Mouse (Mus musculus) lung, postnatal 0 days (tissue): Measurements from ENCODE around the gene Tjp3. TPM values are rescaled to one million over a fixed set of nuclear protein-coding genes. Genes with fewer than 3 reads are reported as not detected.
A peak's percentile ranks its signal among the peaks of the same experiment; 100 is the strongest.

Experiments
- ATAC-seq: fragments of 200-750 bp; cut with Nextera tagmentation; 2 replicates; pipeline ENCODE4 v1.8.0; 2017; ENCODE audit warnings: moderate library complexity
- DNase-seq: peaks from one replicate; pipeline ENCODE4 v3.0.0-alpha.2; 2016; ENCODE audit warnings: low spot score
- H3K27ac ChIP-seq: fragments of 300-500 bp; sonication (generic); 2 replicates; pipeline ENCODE4 v1.5.1; 2014; ENCODE audit warnings: antibody characterized with exemption, mild to moderate bottlenecking, low read length, mixed read lengths
- H3K27me3 ChIP-seq: fragments of 300-500 bp; sonication (generic); replicated peaks from 2 replicates; pipeline ENCODE4 v1.6.1; 2014; ENCODE audit warnings: low read length, mixed read lengths; ENCODE audit not compliant: insufficient read depth
- H3K36me3 ChIP-seq: fragments of 300-500 bp; sonication (generic); 2 replicates; pipeline ENCODE4 v1.6.1; 2014; ENCODE audit warnings: low read length, mixed read lengths; ENCODE audit not compliant: insufficient read depth
- H3K4me1 ChIP-seq: fragments of 300-500 bp; sonication (generic); 2 replicates; pipeline ENCODE4 v1.6.1; 2014; ENCODE audit warnings: antibody characterized with exemption, low read depth, low read length, mixed read lengths; ENCODE audit not compliant: insufficient read depth
- H3K4me2 ChIP-seq: fragments of 300-500 bp; sonication (generic); replicated peaks from 2 replicates; pipeline ENCODE4 v1.6.1; 2014; ENCODE audit warnings: low read depth, mild to moderate bottlenecking, low read length, moderate library complexity, mixed read lengths
- H3K4me3 ChIP-seq: fragments of 300-500 bp; sonication (generic); 2 replicates; pipeline ENCODE4 v1.5.1; 2014; ENCODE audit warnings: low read depth, low read length
- H3K9ac ChIP-seq: fragments of 300-500 bp; sonication (generic); replicated peaks from 2 replicates; pipeline ENCODE4 v1.6.1; 2014; ENCODE audit warnings: low read depth, mild to moderate bottlenecking
- H3K9me3 ChIP-seq: fragments of 300-500 bp; sonication (generic); 2 replicates; pipeline ENCODE4 v1.6.1; 2016; ENCODE audit warnings: low read length, mixed read lengths
- CTCF ChIP-seq: IDR thresholded peaks from 2 replicates; pipeline ENCODE4 v1.5.1; 2016; ENCODE audit warnings: antibody characterized with exemption, mild to moderate bottlenecking
- EP300 ChIP-seq: IDR thresholded peaks from 2 replicates; pipeline ENCODE4 v1.6.1; 2016; ENCODE audit warnings: antibody characterized with exemption, mild to moderate bottlenecking, control low read depth
- WGBS: fragments of 180-500 bp; shearing (Covaris S2); extraction: QIAGEN DNeasy Blood & Tissue Kit; methylation state at CpG from one replicate; pipeline ENCODE4 v1.1.7; 2014; 5-methylcytosine and 5-hydroxymethylcytosine counted together
- polyA plus RNA-seq: library from polyadenylated mRNA; unstranded; fragments of >200 nt; fragmentation: Nextera tagmentation; extraction: Ambion mirVana; gene quantifications from 2 replicates; pipeline ENCODE4 v1.2.1, GENCODE M21; 2015

The Tjp3 gene
- polyA plus RNA-seq, 1 experiment from 2014 or later: 24.1 TPM

- H3K4me1 ChIP-seq: peaks cover 20% of the 10 kb centered on the region
Observed at GRCm38 (mm10) chr10:81332277-81332676, 40.9 kb upstream of the Tjp3 start.

GRCm38 (mm10) chr10:81330007-81330406 lies 38.6 kb upstream of the Tjp3 start:
- H3K4me1 ChIP-seq: peaks cover 20% of the 10 kb centered on the region
- no peaks in the 10 kb centered on the region for H3K27me3 ChIP-seq
- H3K4me2 ChIP-seq: peak overlapping the region; percentile 22; the same call in 1 of the 2 replicates
- 53% methylated on average over 4 of the region's 4 CpGs for WGBS
- no peak for DNase-seq
- H3K36me3 ChIP-seq: 0 out of 2 replicates have a peak, but pooled peaks cover 17% of the 10 kb centered on the region
- peak overlapping the region; percentile 64 for H3K27ac ChIP-seq
- ATAC-seq: no peak; the same call in 1 of the 2 replicates
- H3K4me3 ChIP-seq: no peak overlapping the region
- no peak for TF ChIP-seq CTCF
- no peak for TF ChIP-seq EP300
- no peak overlapping the region for H3K9ac ChIP-seq
- H3K9me3 ChIP-seq: no peaks in the 10 kb centered on the region

More at GRCm38 (mm10) chr10:81332277-81332676, 40.9 kb upstream of the Tjp3 start:
- Histone ChIP-seq H3K9ac (no peak overlapping the region), H3K27me3 (no peaks in the 10 kb centered on the region), H3K36me3 (no peaks in the 10 kb centered on the region), H3K4me3 (no peak overlapping the region), H3K27ac (no peak overlapping the region), H3K9me3 (no peaks in the 10 kb centered on the region), H3K4me2 (no peak overlapping the region)
- no peak for ATAC-seq
- no peak for DNase-seq
- WGBS: 36% methylated on average over 27 of the region's 29 CpGs
- no peak for TF ChIP-seq EP300
- TF ChIP-seq CTCF: no peak

- Histone ChIP-seq H3K9ac (no peak overlapping the region), H3K36me3 (peaks cover 20% of the 10 kb centered on the region), H3K4me3 (no peak overlapping the region), H3K27ac (peak overlapping the region; percentile 64), H3K9me3 (no peaks in the 10 kb centered on the region), H3K4me1 (peaks cover 20% of the 10 kb centered on the region), H3K27me3 (no peaks in the 10 kb centered on the region), H3K4me2 (peak overlapping the region; percentile 22; the same call in 1 of the 2 replicates)
- ATAC-seq (peak; percentile 52), DNase-seq (peak; percentile 74)
- no peak for TF ChIP-seq CTCF
- no peak for TF ChIP-seq EP300
- 36% methylated on average over 10 of the region's 10 CpGs for WGBS
Observed at GRCm38 (mm10) chr10:81329194-81329975, 38.0 kb upstream of the Tjp3 start.

- 0 out of 2 replicates have a peak within 1 kb of the TSS, but pooled peaks have one; percentile 10 for H3K4me3 ChIP-seq
- H3K27ac ChIP-seq: peak within 1 kb of the TSS; percentile 64
- H3K36me3 ChIP-seq: peaks cover 30% of the 10 kb centered on the region
- H3K9me3 ChIP-seq: no peaks in the 10 kb centered on the region
- H3K9ac ChIP-seq: no peak within 1 kb of the TSS
- TF ChIP-seq EP300: no peak
- peak; percentile 55 for TF ChIP-seq CTCF
- peak; percentile 70 for ATAC-seq
- WGBS: 12% methylated on average over 7 of the region's 10 CpGs
- no peaks in the 10 kb centered on the region for H3K27me3 ChIP-seq
- peak; percentile 71 for DNase-seq
- H3K4me2 ChIP-seq: peak within 1 kb of the TSS; percentile 39
- H3K4me1 ChIP-seq: peaks cover 20% of the 10 kb centered on the region
Observed at GRCm38 (mm10) chr10:81328386-81328785, 37.0 kb upstream of the Tjp3 start, which contains the start of gene Tbxa2r. Tbxa2r (plus strand) TSS chr10:81328731.

- peaks cover 31% of the 10 kb centered on the region for H3K36me3 ChIP-seq
- H3K9ac ChIP-seq: no peak overlapping the region
- 38% methylated on average over 2 of the region's 2 CpGs for WGBS
- peak overlapping the region; percentile 39 for H3K4me2 ChIP-seq
- ATAC-seq (peak; percentile 37), DNase-seq (no peak)
- H3K4me1 ChIP-seq: peaks cover 20% of the 10 kb centered on the region
- TF ChIP-seq EP300: no peak
- no peak for TF ChIP-seq CTCF
- peak overlapping the region; percentile 64; the same call in 1 of the 2 replicates for H3K27ac ChIP-seq
- 0 out of 2 replicates have a peak overlapping the region, but pooled peaks have one; percentile 10 for H3K4me3 ChIP-seq
- no peaks in the 10 kb centered on the region for H3K27me3 ChIP-seq
- H3K9me3 ChIP-seq: no peaks in the 10 kb centered on the region
Observed at GRCm38 (mm10) chr10:81327959-81328358, 36.6 kb upstream of the Tjp3 start.

- H3K9me3 ChIP-seq: no peaks in the 10 kb centered on the region
- no peak for DNase-seq
- ATAC-seq: peak; percentile 28
- H3K27me3 ChIP-seq: no peaks in the 10 kb centered on the region
- H3K4me2 ChIP-seq: no peak overlapping the region
- H3K36me3 ChIP-seq: peaks cover 36% of the 10 kb centered on the region
- peaks cover 15% of the 10 kb centered on the region for H3K4me1 ChIP-seq
- no peak overlapping the region for H3K4me3 ChIP-seq
- H3K27ac ChIP-seq: peak overlapping the region; percentile 59; the same call in 1 of the 2 replicates
- no peak overlapping the region for H3K9ac ChIP-seq
- WGBS: 58% methylated on average over 6 of the region's 6 CpGs
- TF ChIP-seq CTCF (no peak), EP300 (peak; percentile 69)
Observed at GRCm38 (mm10) chr10:81326858-81327257, 35.5 kb upstream of the Tjp3 start.
